Mouse (Mus musculus): ENCODE data around the gene Arhgef25. TPM values are rescaled to one million over a fixed set of nuclear protein-coding genes. Genes with fewer than 3 reads are reported as not detected.

The Arhgef25 gene
- polyA plus RNA-seq, 1 experiment from 2014 or later = 24.8 TPM

GRCm38 (mm10) chr10:127178286-127179027 is 11.4 kb downstream of the Arhgef25 start:
- H3K9me3 ChIP-seq (replicated peaks) = no peaks in the 10 kb centered on the region
- no peak overlapping the region for H3K27ac ChIP-seq (replicated peaks)
- WGBS = 4% methylated on average over 41 of the region's 41 CpGs
- peak overlapping the region; percentile 47 for H3K4me3 ChIP-seq
- H3K4me1 ChIP-seq = peaks cover 48% of the 10 kb centered on the region
- peaks cover 12% of the 10 kb centered on the region for H3K36me3 ChIP-seq
- peaks cover 84% of the 10 kb centered on the region for H3K27me3 ChIP-seq (ENCODE audit: low read depth, poor library complexity, severe bottlenecking)
- DNase-seq (ENCODE audit: low spot score) = peak; percentile 45

DNA sequence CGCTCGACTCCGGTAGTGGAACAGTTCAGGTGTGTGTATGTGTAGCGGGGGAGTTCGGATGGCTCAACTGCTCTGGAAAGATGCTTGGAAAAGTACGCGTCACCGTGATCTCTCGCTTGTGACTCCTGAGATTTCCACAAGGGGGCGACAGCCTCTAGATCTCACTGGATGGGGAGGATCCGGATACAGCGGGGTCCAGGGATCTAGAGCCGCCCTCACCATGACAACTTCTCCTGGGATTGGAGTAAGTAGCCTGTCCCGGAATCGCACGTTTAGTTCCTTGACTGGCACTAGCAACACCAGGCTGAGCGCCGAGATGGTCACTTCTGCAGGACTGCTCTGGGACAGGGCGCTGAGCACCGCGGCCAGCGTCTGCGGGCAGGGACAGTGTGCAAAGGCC is 12.2 kb downstream of the Arhgef25 start:
- Histone ChIP-seq H3K9me3 (replicated peaks) (no peaks in the 10 kb centered on the region), H3K4me1 (peaks cover 43% of the 10 kb centered on the region), H3K36me3 (peaks cover 5% of the 10 kb centered on the region), H3K27ac (replicated peaks) (no peak overlapping the region), H3K4me3 (peak overlapping the region; percentile 47), H3K27me3 (ENCODE audit: low read depth, poor library complexity, severe bottlenecking) (peaks cover 83% of the 10 kb centered on the region)
- WGBS = 1% methylated on average over 23 of the region's 23 CpGs
- DNase-seq (ENCODE audit: low spot score) = peak; percentile 89

DNA sequence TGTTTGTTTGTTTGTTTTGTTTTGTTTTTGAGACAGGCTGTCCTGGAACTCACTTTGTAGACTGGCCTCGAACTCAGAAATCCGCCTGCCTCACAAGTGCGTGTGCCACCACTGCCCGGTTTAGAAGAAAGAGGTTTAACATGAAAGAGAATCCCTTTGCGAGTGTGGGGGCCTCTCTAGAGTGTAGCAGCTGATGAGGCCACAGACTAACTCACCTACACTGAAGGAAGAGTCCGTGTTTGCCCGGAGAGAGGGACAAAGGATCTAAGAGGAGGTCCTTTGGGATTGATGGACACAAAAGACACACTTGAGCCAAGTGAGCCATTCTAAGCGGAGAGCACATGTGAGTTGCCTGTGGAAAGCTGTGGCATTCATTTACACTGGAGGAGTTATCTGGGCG is 12.6 kb downstream of the Arhgef25 start:
- Histone ChIP-seq H3K36me3 (no peaks in the 10 kb centered on the region; the same call in 1 of the 2 replicates), H3K4me1 (peaks cover 43% of the 10 kb centered on the region), H3K27ac (replicated peaks) (no peak overlapping the region), H3K4me3 (peak overlapping the region; percentile 47), H3K9me3 (replicated peaks) (no peaks in the 10 kb centered on the region), H3K27me3 (ENCODE audit: low read depth, poor library complexity, severe bottlenecking) (peaks cover 79% of the 10 kb centered on the region)
- no peak for DNase-seq (ENCODE audit: low spot score)
- WGBS = 23% methylated on average over 9 of the region's 9 CpGs

DNA sequence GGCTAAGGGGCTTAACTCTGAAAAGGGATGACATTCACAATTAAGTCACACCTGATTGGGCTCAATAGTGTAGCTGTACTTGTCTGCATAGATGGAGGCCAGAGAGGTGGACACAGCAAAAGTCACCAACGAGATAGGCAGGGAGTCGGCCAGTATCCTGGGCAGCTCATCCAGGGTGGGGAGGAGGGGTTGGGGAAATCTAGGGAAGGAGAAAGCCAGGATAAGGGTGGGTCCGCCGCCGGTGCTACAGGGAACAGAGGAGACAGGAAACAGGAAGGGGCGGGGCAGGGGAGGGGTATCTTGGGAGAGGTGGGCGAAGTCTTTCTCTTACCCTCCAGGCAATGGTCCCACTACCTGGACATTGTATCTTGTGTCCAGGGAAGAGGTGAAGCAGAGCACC is 13.1 kb downstream of the Arhgef25 start:
- no peak overlapping the region for H3K27ac ChIP-seq (replicated peaks)
- peaks cover 43% of the 10 kb centered on the region for H3K4me1 ChIP-seq
- H3K9me3 ChIP-seq (replicated peaks) = no peaks in the 10 kb centered on the region
- DNase-seq (ENCODE audit: low spot score) = no peak
- peaks cover 79% of the 10 kb centered on the region for H3K27me3 ChIP-seq (ENCODE audit: low read depth, poor library complexity, severe bottlenecking)
- 6% methylated on average over 7 of the region's 7 CpGs for WGBS
- peak overlapping the region; percentile 22; the same call in 1 of the 2 replicates for H3K4me3 ChIP-seq
- H3K36me3 ChIP-seq = no peaks in the 10 kb centered on the region

DNA sequence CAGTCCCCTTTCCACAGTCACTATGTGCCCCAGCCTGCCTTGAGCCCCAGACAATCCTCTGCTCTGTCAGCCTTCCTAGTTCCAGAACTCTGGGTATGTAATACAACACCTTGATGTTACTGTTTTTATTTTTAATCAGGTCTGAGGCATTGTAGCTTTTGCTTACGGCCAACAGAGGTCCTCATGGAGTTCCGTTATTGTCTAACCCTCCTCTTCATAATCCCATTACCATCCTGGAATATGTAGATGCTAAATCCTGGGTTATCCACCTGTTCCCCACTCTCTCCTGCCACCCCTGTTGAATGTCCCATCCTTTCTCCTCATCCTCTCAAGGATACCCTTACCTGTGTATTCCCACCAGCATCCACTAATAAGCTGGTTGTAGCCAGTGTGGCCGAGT is 13.7 kb downstream of the Arhgef25 start:
- Histone ChIP-seq H3K4me1 (peaks cover 47% of the 10 kb centered on the region), H3K9me3 (replicated peaks) (no peaks in the 10 kb centered on the region), H3K27me3 (ENCODE audit: low read depth, poor library complexity, severe bottlenecking) (peaks cover 79% of the 10 kb centered on the region), H3K4me3 (no peak overlapping the region), H3K36me3 (no peaks in the 10 kb centered on the region), H3K27ac (replicated peaks) (no peak overlapping the region)
- WGBS = 35% methylated on average over 3 of the region's 3 CpGs
- no peak for DNase-seq (ENCODE audit: low spot score)

GRCm38 (mm10) chr10:127174170-127174569 is 15.7 kb downstream of the Arhgef25 start:
- Histone ChIP-seq H3K27ac (replicated peaks) (no peak overlapping the region), H3K4me3 (no peak overlapping the region), H3K9me3 (replicated peaks) (no peaks in the 10 kb centered on the region), H3K36me3 (no peaks in the 10 kb centered on the region), H3K27me3 (ENCODE audit: low read depth, poor library complexity, severe bottlenecking) (peaks cover 79% of the 10 kb centered on the region), H3K4me1 (peaks cover 50% of the 10 kb centered on the region)
- WGBS = 90% methylated on average over 7 of the region's 7 CpGs
- DNase-seq (ENCODE audit: low spot score) = no peak

DNA sequence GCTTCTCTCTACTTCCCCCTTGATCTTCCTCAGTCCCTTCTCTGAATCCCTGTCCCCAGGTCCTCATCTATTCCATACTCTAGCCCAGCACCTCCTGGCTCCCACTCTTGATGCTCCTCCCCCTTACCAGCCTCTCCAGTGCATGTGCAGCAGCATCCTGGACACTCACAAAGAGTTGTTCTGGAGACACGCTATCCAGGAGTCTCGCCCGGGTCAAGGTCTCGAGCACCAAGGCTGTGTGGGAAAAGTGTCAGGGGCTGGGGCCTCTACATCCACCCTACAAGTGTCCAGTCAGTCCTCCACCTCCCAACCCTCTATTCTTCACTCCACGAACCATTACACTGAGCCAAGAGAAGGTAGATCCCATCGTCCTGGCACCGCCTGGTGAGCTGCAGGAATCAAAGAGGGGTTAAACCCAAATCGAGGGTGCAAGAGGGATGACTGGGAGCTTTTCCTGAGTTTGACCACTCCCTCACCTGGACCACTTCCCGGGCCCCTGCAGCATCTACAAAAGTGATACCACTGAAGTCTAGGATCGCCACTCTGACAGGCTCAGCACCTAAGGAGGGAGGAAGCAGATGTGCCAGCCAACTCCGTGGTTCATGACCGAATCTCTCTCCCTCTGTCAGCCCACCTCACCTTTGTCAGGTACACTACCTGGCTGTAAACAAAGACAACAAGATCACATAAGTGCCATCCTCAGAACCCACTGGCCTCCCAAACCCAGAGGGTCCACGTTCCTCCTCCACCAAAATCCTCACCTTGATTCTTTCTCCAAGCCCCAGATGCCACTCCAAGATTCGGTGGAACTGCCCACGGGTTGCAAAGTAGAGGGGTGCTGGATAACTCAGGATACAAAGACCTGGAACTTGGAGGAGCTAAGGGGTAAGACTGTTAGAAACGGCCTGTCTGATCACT is 16.5 kb downstream of the Arhgef25 start:
- WGBS = 84% methylated on average over 16 of the region's 16 CpGs
- no peaks in the 10 kb centered on the region for H3K9me3 ChIP-seq (replicated peaks)
- H3K36me3 ChIP-seq = no peaks in the 10 kb centered on the region
- H3K4me3 ChIP-seq = no peak overlapping the region
- no peak overlapping the region for H3K27ac ChIP-seq (replicated peaks)
- peaks cover 79% of the 10 kb centered on the region for H3K27me3 ChIP-seq (ENCODE audit: low read depth, poor library complexity, severe bottlenecking)
- peaks cover 42% of the 10 kb centered on the region for H3K4me1 ChIP-seq
- DNase-seq (ENCODE audit: low spot score) = no peak

DNA sequence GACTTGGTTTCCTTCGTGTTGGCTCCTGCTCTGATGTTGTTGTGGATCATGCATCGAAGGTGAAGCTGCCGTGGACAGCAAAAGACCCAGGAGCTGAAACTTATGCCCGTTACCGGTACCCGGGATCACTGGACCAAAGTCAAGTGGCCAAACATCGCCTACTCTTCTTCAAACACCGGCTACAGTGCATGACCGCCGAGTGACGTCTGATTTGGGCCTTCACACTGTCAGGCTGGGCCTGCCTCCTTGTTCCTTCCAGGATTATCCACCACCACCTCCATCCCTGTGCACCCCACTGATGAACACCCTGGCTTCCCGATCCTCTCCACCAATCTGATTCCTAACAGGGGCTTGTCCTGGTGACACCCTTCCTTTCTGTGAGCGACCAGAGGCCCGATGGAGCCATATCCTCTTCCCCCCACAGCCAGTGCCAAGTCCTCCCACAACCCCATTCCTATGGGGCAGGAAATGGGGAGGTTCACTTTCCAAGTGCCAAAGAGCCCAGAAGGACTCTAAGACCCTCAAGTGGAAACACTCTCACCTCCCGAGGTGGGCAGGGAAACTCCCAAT is 18.2 kb downstream of the Arhgef25 start:
- 0 out of 2 replicates have a peak overlapping the region, but pooled peaks have one; percentile 55 for H3K4me3 ChIP-seq
- H3K27me3 ChIP-seq (ENCODE audit: low read depth, poor library complexity, severe bottlenecking) = peaks cover 79% of the 10 kb centered on the region
- 88% methylated on average over 15 of the region's 15 CpGs for WGBS

DNA sequence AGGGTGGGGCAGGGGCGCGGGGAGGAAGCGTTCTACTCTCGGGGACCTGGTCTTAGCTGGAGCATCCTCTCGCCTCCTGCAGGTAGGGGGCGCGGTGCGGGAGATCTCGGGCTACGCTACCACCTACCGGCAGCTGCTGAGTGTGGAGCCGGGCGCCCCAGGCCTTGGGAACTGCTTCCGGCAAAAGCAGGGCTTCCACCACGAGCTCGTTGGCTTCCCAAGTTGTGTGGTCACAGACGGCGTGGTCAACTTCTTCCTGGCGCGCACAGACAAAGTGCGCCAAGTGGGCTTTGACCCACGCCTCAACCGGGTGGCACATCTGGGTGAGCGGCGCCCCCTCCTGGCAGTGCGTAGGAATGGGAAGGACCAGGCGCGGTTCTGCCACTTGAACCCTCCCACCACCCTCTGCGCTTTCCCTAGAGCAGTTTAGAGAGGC is 19.0 kb downstream of the Arhgef25 start:
- peak overlapping the region; percentile 72; the same call in 1 of the 2 replicates for H3K27ac ChIP-seq (replicated peaks)
- H3K27me3 ChIP-seq (ENCODE audit: low read depth, poor library complexity, severe bottlenecking) = peaks cover 79% of the 10 kb centered on the region
- peak overlapping the region; percentile 55 for H3K4me3 ChIP-seq
- peaks cover 33% of the 10 kb centered on the region for H3K4me1 ChIP-seq
- no peaks in the 10 kb centered on the region for H3K9me3 ChIP-seq (replicated peaks)
- no peaks in the 10 kb centered on the region for H3K36me3 ChIP-seq
- peak; percentile 84 for DNase-seq (ENCODE audit: low spot score)
- WGBS = under 1% methylated on average over 29 of the region's 29 CpGs

More for the DNA sequence above, 18.2 kb downstream of the Arhgef25 start:
- Histone ChIP-seq H3K27ac (replicated peaks) (no peak overlapping the region), H3K9me3 (replicated peaks) (no peaks in the 10 kb centered on the region), H3K4me1 (peaks cover 28% of the 10 kb centered on the region), H3K36me3 (no peaks in the 10 kb centered on the region)
- no peak for DNase-seq (ENCODE audit: low spot score)

DNA sequence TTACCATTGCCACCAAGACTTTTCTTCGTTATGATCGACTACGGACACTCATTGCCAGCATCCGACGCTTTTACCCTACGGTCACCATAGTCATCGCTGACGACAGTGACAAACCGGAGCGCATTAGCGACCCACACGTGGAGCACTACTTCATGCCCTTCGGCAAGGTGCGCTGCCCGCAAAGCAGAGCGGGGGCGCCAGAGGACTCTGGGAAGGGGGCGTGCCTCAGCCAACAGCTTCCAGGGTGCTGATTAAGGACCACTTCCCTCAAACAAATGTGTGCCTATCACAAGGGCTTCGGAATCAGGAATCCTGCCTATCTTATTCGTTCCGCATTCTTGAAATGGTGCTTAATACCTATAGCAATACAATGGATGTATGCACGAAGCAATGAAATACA is 19.9 kb downstream of the Arhgef25 start:
- Histone ChIP-seq H3K9me3 (replicated peaks) (no peaks in the 10 kb centered on the region), H3K4me1 (peaks cover 41% of the 10 kb centered on the region), H3K27me3 (ENCODE audit: low read depth, poor library complexity, severe bottlenecking) (peaks cover 87% of the 10 kb centered on the region), H3K36me3 (no peaks in the 10 kb centered on the region), H3K27ac (replicated peaks) (no peak overlapping the region), H3K4me3 (peak overlapping the region; percentile 55)
- peak; percentile 62 for DNase-seq (ENCODE audit: low spot score)
- under 1% methylated on average over 22 of the region's 22 CpGs for WGBS

DNA sequence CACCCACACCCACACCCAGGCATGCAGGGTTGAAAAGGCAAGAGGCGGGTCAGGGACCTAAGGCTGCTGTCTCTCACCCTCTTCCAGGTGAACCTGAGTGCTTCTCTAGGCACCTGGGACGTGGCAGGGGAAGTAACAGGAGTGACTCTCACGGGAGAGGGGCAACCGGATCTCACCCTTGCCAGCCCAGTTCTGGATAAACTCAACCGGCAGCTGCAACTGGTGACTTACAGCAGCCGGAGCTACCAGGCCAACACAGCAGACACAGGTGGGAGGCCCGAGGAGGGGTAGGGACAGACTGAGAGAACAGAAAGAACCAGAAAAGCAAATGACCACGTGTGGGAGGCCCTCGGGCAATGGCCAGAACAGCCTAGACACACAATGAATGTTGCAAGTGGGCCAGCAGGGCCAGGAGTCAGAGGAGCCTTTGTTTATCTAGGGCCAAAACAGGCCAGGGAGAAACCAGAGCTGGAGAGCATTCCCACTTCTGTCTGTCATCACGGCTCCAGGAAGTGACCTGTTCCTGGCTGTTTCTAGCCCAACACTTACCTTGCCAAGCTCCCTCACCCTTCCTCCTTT is 22.2 kb downstream of the Arhgef25 start:
- WGBS = 61% methylated on average over 10 of the region's 10 CpGs
- no peak overlapping the region for H3K27ac ChIP-seq (replicated peaks)
- no peak overlapping the region for H3K4me3 ChIP-seq
- peaks cover 46% of the 10 kb centered on the region for H3K4me1 ChIP-seq
- DNase-seq (ENCODE audit: low spot score) = no peak
- H3K9me3 ChIP-seq (replicated peaks) = no peaks in the 10 kb centered on the region
- no peaks in the 10 kb centered on the region for H3K36me3 ChIP-seq
- H3K27me3 ChIP-seq (ENCODE audit: low read depth, poor library complexity, severe bottlenecking) = peaks cover 96% of the 10 kb centered on the region

Data from midbrain, embryonic 10.5 days (tissue).